Mouse (Mus musculus) forebrain, postnatal 0 days (tissue): ENCODE results near the gene Serpina3a. TPM values are rescaled to one million over a fixed set of nuclear protein-coding genes. Genes with fewer than 3 reads are reported as not detected.

ENCODE experiments used
- ATAC-seq: fragments of 200-750 bp; cut with Nextera tagmentation; 2 replicates; pipeline ENCODE4 v1.8.0; 2017; ENCODE audit warnings: mild to moderate bottlenecking, moderate library complexity
- DNase-seq: peaks from one replicate; pipeline ENCODE4 v3.0.0-alpha.2; 2015
- H3K27ac ChIP-seq: fragments of 300-500 bp; sonication (generic); 2 replicates; pipeline ENCODE4 v1.5.1; 2014; ENCODE audit warnings: low read depth, mild to moderate bottlenecking, antibody characterized with exemption, low read length, moderate library complexity, mixed read lengths
- H3K27me3 ChIP-seq: fragments of 300-500 bp; sonication (generic); 2 replicates; pipeline ENCODE4 v1.6.1; 2014; ENCODE audit warnings: mild to moderate bottlenecking, low read length, mixed read lengths; ENCODE audit not compliant: insufficient read depth
- H3K36me3 ChIP-seq: fragments of 300-500 bp; sonication (generic); 2 replicates; pipeline ENCODE4 v1.6.1; 2014; ENCODE audit warnings: mild to moderate bottlenecking, moderate library complexity; ENCODE audit not compliant: insufficient read depth
- H3K4me1 ChIP-seq: fragments of 300-500 bp; sonication (generic); 2 replicates; pipeline ENCODE4 v1.6.1; 2014; ENCODE audit warnings: antibody characterized with exemption; ENCODE audit not compliant: insufficient read depth
- H3K4me2 ChIP-seq: fragments of 300-500 bp; sonication (generic); 2 replicates; pipeline ENCODE4 v1.6.1; 2014; ENCODE audit warnings: low read depth, mild to moderate bottlenecking, moderate library complexity
- H3K4me3 ChIP-seq: fragments of 300-500 bp; sonication (generic); 2 replicates; pipeline ENCODE4 v1.5.1; 2014; ENCODE audit warnings: low read depth, low read length, mixed read lengths
- H3K9ac ChIP-seq: fragments of 300-500 bp; sonication (generic); 2 replicates; pipeline ENCODE4 v1.6.1; 2014; ENCODE audit warnings: mild to moderate bottlenecking
- H3K9me3 ChIP-seq: fragments of 300-500 bp; sonication (generic); 2 replicates; pipeline ENCODE4 v1.6.1; 2016; ENCODE audit warnings: low read length
- CTCF ChIP-seq: sonication (generic); IDR thresholded peaks from 2 replicates; pipeline ENCODE4 v1.5.1; 2016; ENCODE audit warnings: antibody characterized with exemption, control low read depth, low read depth
- WGBS: fragments of 180-500 bp; shearing (Covaris S2); extraction: QIAGEN DNeasy Blood & Tissue Kit; methylation state at CpG from one replicate; pipeline ENCODE4 v1.1.7; 2014; 5-methylcytosine and 5-hydroxymethylcytosine counted together
- polyA plus RNA-seq: library from polyadenylated mRNA; unstranded; fragments of >200 nt; fragmentation: Nextera tagmentation; extraction: Ambion mirVana; gene quantifications from 2 replicates; pipeline ENCODE4 v1.2.1, GENCODE M21; 2015
- total RNA-seq: library from RNA; depleted of rRNA; stranded (reverse); fragments of >200 nt; gene quantifications from 2 replicates; pipeline ENCODE4 v1.2.3, GENCODE M21; 2014; rRNA removed

The Serpina3a gene
- total and polyA plus RNA-seq, 2 experiments from 2014 or later, result not detected

GRCm38 (mm10) chr12:104153656-104154055 lies 41.1 kb downstream of the Serpina3a start, which contains the start of gene Serpina3c:
Gene Serpina3c, minus strand, starts transcription at chr12:104153870.
- Histone ChIP-seq H3K36me3 (no peaks in the 10 kb centered on the region), H3K4me1 (no peaks in the 10 kb centered on the region), H3K4me2 (no peak within 1 kb of the TSS), H3K9ac (no peak within 1 kb of the TSS), H3K4me3 (no peak within 1 kb of the TSS), H3K27me3 (no peaks in the 10 kb centered on the region), H3K27ac (no peak within 1 kb of the TSS), H3K9me3 (no peaks in the 10 kb centered on the region)
- DNase-seq, result no peak
- 96% methylated on average over 2 of the region's 2 CpGs for WGBS
- no peak for TF ChIP-seq CTCF
- ATAC-seq, result no peak

Other genes with a start within 250 kb of the Serpina3a start
- not detected in 2 replicates for gene Serpina1a, start 249.2 kb upstream of the Serpina3a start, total RNA-seq
- gene Serpina1a, start 249.2 kb upstream of the Serpina3a start, polyA plus RNA-seq, result not detected in 2 replicates
- gene Serpina1c, start 207.8 kb upstream of the Serpina3a start, total RNA-seq, result not detected in 2 replicates
- not detected in 2 replicates for gene Serpina1c, start 207.8 kb upstream of the Serpina3a start, polyA plus RNA-seq
- not detected in 2 replicates for gene Serpina1e, start 153.7 kb upstream of the Serpina3a start, total RNA-seq
- gene Serpina1e, start 153.7 kb upstream of the Serpina3a start, polyA plus RNA-seq, result not detected in 2 replicates
- not detected in 2 replicates for gene Serpina11, start 122.8 kb upstream of the Serpina3a start, total RNA-seq
- gene Serpina11, start 122.8 kb upstream of the Serpina3a start, polyA plus RNA-seq, result not detected in 2 replicates
- 0.38 TPM in 1 of 2 replicates, not detected in the other for gene Serpina9, start 99.0 kb upstream of the Serpina3a start, total RNA-seq
- 0.15 and 0.23 TPM in 2 replicates for gene Serpina9, start 99.0 kb upstream of the Serpina3a start, polyA plus RNA-seq
- gene Serpina12, start 68.3 kb upstream of the Serpina3a start, total RNA-seq, result not detected in 2 replicates
- not detected in 2 replicates for gene Serpina12, start 68.3 kb upstream of the Serpina3a start, polyA plus RNA-seq
- gene Serpina5, start 11.6 kb upstream of the Serpina3a start, total RNA-seq, result not detected in 2 replicates
- not detected in 2 replicates for gene Serpina5, start 11.6 kb upstream of the Serpina3a start, polyA plus RNA-seq
- gene Serpina3b, start 15.3 kb downstream of the Serpina3a start, total RNA-seq, result 0.08 TPM in 1 of 2 replicates, not detected in the other
- not detected in 2 replicates for gene Serpina3b, start 15.3 kb downstream of the Serpina3a start, polyA plus RNA-seq
- not detected in 2 replicates for gene Serpina3c, start 41.1 kb downstream of the Serpina3a start, total RNA-seq
- not detected in 2 replicates for gene Serpina3c, start 41.1 kb downstream of the Serpina3a start, polyA plus RNA-seq
- gene Serpina3f, start 101.8 kb downstream of the Serpina3a start, total RNA-seq, result 0.23 TPM in 1 of 2 replicates, not detected in the other
- 0.09 and 0.12 TPM in 2 replicates for gene Serpina3f, start 101.8 kb downstream of the Serpina3a start, polyA plus RNA-seq
- gene Serpina3g, start 123.5 kb downstream of the Serpina3a start, total RNA-seq, result 0.15 and 0.43 TPM in 2 replicates
- 0.47 and 0.48 TPM in 2 replicates for gene Serpina3g, start 123.5 kb downstream of the Serpina3a start, polyA plus RNA-seq
- gene Serpina3i, start 150.4 kb downstream of the Serpina3a start, total RNA-seq, result 0.10 TPM in 1 of 2 replicates, not detected in the other
- gene Serpina3i, start 150.4 kb downstream of the Serpina3a start, polyA plus RNA-seq, result not detected in 2 replicates
- gene Serpina3j, start 201.8 kb downstream of the Serpina3a start, total RNA-seq, result not detected in 2 replicates
- gene Serpina3j, start 201.8 kb downstream of the Serpina3a start, polyA plus RNA-seq, result not detected in 2 replicates
- gene Serpina3k, start 225.8 kb downstream of the Serpina3a start, total RNA-seq, result not detected in 2 replicates
- gene Serpina3k, start 225.8 kb downstream of the Serpina3a start, polyA plus RNA-seq, result not detected in 2 replicates
- gene Serpina3m, start 225.8 kb downstream of the Serpina3a start, total RNA-seq, result not detected in 2 replicates
- not detected in 2 replicates for gene Serpina3m, start 225.8 kb downstream of the Serpina3a start, polyA plus RNA-seq